Mouse (Mus musculus) intestine, postnatal 0 days (tissue): ENCODE data around the gene Fn3k. TPM values are rescaled to one million over a fixed set of nuclear protein-coding genes. Genes with fewer than 3 reads are reported as not detected.
A peak's percentile ranks its signal among the peaks of the same experiment; 100 is the strongest.

Experiments
- ATAC-seq: fragments of 200-750 bp; cut with Nextera tagmentation; 2 replicates; pipeline ENCODE4 v1.8.0; 2017; ENCODE audit warnings: mild to moderate bottlenecking, moderate TSS enrichment, moderate library complexity
- H3K27ac ChIP-seq: fragments of 300-500 bp; sonication (generic); 2 replicates; pipeline ENCODE4 v1.5.1; 2014; ENCODE audit warnings: mild to moderate bottlenecking, low read depth, low read length, moderate library complexity
- H3K27me3 ChIP-seq: fragments of 300-500 bp; sonication (generic); replicated peaks from 2 replicates; pipeline ENCODE4 v1.6.1; 2014; ENCODE audit warnings: low read length, mixed read lengths; ENCODE audit not compliant: control insufficient read depth, insufficient read depth
- H3K36me3 ChIP-seq: fragments of 300-500 bp; sonication (generic); 2 replicates; pipeline ENCODE4 v1.6.1; 2014; ENCODE audit warnings: mild to moderate bottlenecking, moderate library complexity; ENCODE audit not compliant: control insufficient read depth, insufficient read depth
- H3K4me1 ChIP-seq: fragments of 300-500 bp; sonication (generic); replicated peaks from 2 replicates; pipeline ENCODE4 v1.6.1; 2014; ENCODE audit warnings: antibody characterized with exemption, low read length, mixed read lengths; ENCODE audit not compliant: control insufficient read depth, insufficient read depth
- H3K4me2 ChIP-seq: fragments of 300-500 bp; sonication (generic); replicated peaks from 2 replicates; pipeline ENCODE4 v1.6.1; 2014; ENCODE audit warnings: low read depth, mild to moderate bottlenecking, moderate library complexity
- H3K4me3 ChIP-seq: fragments of 300-500 bp; sonication (generic); 2 replicates; pipeline ENCODE4 v1.5.1; 2014; ENCODE audit warnings: low read depth, low read length
- H3K9ac ChIP-seq: fragments of 300-500 bp; sonication (generic); 2 replicates; pipeline ENCODE4 v1.6.1; 2014; ENCODE audit warnings: mild to moderate bottlenecking, low read depth, low read length
- H3K9me3 ChIP-seq: fragments of 300-500 bp; sonication (generic); 2 replicates; pipeline ENCODE4 v1.6.1; 2016; ENCODE audit warnings: mixed run types; ENCODE audit not compliant: control insufficient read depth
- CTCF ChIP-seq: sonication (generic); IDR thresholded peaks from 2 replicates; pipeline ENCODE4 v1.5.1; 2016; ENCODE audit warnings: low read depth, mild to moderate bottlenecking, control low read depth, antibody characterized with exemption, moderate library complexity
- WGBS: fragments of 180-500 bp; shearing (Covaris S2); extraction: QIAGEN DNeasy Blood & Tissue Kit; methylation state at CpG from one replicate; pipeline ENCODE4 v1.1.7; 2014; 5-methylcytosine and 5-hydroxymethylcytosine counted together
- microRNA-seq: library from miRNA; unstranded; fragments of <30 nt; microRNA quantifications from one replicate; pipeline ENCODE4, GENCODE M21; 2016
- polyA plus RNA-seq: library from polyadenylated mRNA; unstranded; fragments of >200 nt; fragmentation: Nextera tagmentation; extraction: Ambion mirVana; gene quantifications from 2 replicates; pipeline ENCODE4 v1.2.1, GENCODE M21; 2015

Gene Fn3k
- polyA plus RNA-seq, 1 experiment from 2014 or later: 0.60 TPM

DNA sequence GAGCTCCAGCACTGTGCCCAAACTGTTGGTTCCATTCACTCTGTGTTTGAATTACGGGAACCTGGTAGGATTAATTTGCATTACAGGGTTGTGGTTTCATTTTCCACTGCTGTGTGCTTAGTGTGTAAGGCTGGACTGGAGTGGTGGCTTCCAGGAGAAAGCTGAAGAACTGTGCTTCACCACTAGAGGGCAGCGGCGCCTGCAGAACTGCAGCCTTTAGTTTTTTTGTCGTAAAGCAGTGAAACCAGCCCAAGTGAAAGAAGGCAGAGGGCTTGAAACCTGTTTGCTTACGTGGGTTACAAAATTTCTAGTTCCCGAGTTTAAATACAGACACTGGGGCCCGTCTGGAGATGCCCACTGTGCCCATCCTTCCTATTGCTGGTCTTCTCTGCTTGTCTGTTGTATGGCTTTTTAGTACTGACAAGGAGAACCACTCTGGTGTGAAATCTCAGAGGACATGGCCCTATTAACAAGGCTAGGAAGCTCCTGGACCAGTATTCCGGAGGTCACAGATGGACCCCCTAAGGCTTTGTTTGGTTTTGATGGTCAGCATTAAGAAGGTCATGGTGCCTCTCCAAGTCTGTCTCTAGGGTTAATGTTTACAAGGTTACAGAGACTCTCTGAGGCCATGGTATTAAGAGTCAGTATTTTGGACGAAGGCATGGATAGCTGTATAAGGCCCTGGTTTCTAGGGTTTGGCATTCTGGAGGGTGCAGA is 41.1 kb downstream of the Fn3k start:
- no peak overlapping the region for H3K27ac ChIP-seq
- 26% methylated on average over 9 of the region's 9 CpGs for WGBS

DNA sequence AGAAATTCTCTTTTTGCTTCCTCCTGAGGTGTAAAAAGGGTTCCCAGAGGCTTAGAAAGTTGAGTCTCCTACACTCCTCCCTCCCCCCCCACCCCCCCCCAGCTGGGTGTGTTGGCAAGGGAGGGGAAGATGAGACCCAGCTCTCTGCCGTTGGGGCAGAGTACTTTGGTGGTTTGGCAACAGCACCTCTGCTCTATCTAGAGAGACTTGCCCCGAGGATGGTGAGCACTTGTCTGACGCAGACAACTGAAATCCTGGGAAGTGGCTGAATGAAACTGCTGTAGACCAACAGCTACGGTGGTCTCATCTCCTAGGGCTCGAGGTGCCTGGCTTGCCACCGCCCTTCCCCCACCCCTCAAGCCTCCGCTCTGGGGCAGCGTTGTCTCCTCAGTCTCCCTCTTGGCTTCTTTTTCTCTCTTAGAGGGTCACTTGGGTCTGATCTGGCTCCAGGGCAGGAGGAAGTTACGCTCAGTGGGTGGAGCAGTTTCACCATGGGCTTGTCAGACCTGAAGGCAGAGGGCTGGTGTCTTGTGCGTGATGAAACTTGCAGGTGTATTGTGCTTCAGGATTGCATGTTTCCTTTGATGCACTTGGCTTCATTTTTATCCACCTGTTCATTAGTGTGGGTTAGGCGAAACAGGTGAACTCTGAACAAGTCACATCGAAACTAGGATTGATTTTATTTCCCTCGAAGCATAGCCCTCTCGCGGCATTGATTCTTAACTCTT is 44.9 kb downstream of the Fn3k start:
- H3K27me3 ChIP-seq: no peaks in the 10 kb centered on the region
- no peak overlapping the region for H3K9ac ChIP-seq
- no peak overlapping the region for H3K4me2 ChIP-seq
- ATAC-seq: no peak
- peaks cover 17% of the 10 kb centered on the region; the same call in 1 of the 2 replicates for H3K36me3 ChIP-seq
- WGBS: 91% methylated on average over 15 of the region's 15 CpGs
- no peak overlapping the region for H3K4me3 ChIP-seq
- H3K4me1 ChIP-seq: no peaks in the 10 kb centered on the region
- no peak overlapping the region for H3K27ac ChIP-seq
- TF ChIP-seq CTCF: no peak
- no peaks in the 10 kb centered on the region for H3K9me3 ChIP-seq

More for the DNA sequence above, 41.1 kb downstream of the Fn3k start:
- peaks cover 13% of the 10 kb centered on the region; the same call in 1 of the 2 replicates for H3K36me3 ChIP-seq
- no peaks in the 10 kb centered on the region for H3K27me3 ChIP-seq
- H3K4me3 ChIP-seq: no peak overlapping the region
- peak; percentile 97 for TF ChIP-seq CTCF
- no peaks in the 10 kb centered on the region for H3K4me1 ChIP-seq
- H3K9ac ChIP-seq: no peak overlapping the region
- H3K4me2 ChIP-seq: no peak overlapping the region
- no peaks in the 10 kb centered on the region for H3K9me3 ChIP-seq
- peak; percentile 41; the same call in 1 of the 2 replicates for ATAC-seq

DNA sequence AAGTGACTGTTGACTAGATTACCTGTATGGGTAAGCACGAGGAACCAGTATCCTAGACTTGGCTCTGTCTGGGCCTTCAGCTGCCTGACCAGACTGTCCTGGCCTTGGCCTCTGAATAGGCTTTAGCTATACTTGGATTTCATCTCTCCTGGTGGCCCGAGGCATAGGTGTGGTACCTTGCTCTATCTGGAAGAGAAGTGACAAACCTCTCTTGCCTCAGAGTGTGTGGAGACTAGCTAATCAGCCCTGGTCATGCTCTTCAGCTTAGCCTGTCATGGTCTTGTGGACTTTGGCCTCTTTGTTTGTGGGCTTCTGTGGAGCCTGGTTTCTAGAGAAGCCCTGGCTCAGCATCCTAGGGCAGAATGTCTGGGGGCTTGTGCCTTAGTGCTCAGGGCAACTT is 46.4 kb downstream of the Fn3k start:
- H3K9ac ChIP-seq: no peak overlapping the region
- no peak overlapping the region for H3K4me2 ChIP-seq
- no peak overlapping the region for H3K27ac ChIP-seq
- no peaks in the 10 kb centered on the region for H3K27me3 ChIP-seq
- peaks cover 17% of the 10 kb centered on the region; the same call in 1 of the 2 replicates for H3K36me3 ChIP-seq
- no peak overlapping the region for H3K4me3 ChIP-seq
- no peak for ATAC-seq
- no peaks in the 10 kb centered on the region for H3K9me3 ChIP-seq
- no peaks in the 10 kb centered on the region for H3K4me1 ChIP-seq
- WGBS: 67% methylated on average over 2 of the region's 2 CpGs
- TF ChIP-seq CTCF: no peak

DNA sequence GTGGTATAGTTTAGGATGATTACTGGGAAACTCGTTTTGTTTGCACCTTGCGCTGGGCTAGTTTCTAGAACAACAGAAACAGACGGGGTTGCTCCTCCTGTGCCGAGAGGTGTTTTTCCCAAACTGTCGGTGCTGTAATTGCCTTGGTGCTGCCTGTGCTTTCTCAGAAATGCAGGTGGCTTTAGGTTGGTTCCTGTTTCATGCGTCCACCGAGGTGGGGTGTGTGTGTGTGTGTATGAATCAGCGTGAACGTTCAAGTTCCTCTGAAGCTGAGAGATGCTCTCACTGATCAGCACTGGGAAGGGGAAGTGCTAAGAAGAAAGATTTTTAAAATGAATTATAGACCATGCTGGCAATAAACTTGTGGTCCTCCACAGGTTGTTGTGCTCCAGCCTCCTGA is 51.2 kb downstream of the Fn3k start:
- no peaks in the 10 kb centered on the region for H3K4me1 ChIP-seq
- H3K4me3 ChIP-seq: no peak overlapping the region
- peaks cover 9% of the 10 kb centered on the region; the same call in 1 of the 2 replicates for H3K36me3 ChIP-seq
- ATAC-seq: no peak
- H3K9ac ChIP-seq: no peak overlapping the region
- TF ChIP-seq CTCF: no peak
- H3K4me2 ChIP-seq: no peak overlapping the region
- no peaks in the 10 kb centered on the region for H3K27me3 ChIP-seq
- no peaks in the 10 kb centered on the region for H3K9me3 ChIP-seq
- H3K27ac ChIP-seq: no peak overlapping the region
- 76% methylated on average over 9 of the region's 9 CpGs for WGBS

DNA sequence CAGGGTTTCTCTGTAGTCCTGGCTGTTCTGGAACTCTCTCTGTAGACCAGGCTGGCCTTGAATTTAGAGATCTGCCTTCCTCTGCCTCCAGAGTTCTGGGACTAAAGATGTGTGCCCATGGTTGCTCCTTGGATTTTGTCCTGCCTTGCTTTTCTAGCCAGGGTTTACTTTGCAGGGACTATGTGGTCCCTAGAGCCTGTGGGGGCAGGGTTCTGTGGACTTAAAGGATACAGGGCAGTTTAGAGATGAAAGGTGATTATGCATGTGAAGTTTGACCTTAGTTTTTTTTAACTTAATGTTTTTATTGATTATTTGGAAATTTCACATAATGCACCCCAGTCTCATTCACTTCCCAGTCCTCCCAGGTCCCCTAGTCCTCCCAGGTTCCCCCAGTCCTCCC is 55.9 kb downstream of the Fn3k start:
- ATAC-seq: no peak
- H3K4me1 ChIP-seq: no peaks in the 10 kb centered on the region
- no peak for TF ChIP-seq CTCF
- H3K9ac ChIP-seq: no peak overlapping the region
- no peaks in the 10 kb centered on the region for H3K36me3 ChIP-seq
- H3K4me2 ChIP-seq: no peak overlapping the region
- H3K27me3 ChIP-seq: no peaks in the 10 kb centered on the region
- H3K4me3 ChIP-seq: no peak overlapping the region
- H3K27ac ChIP-seq: no peak overlapping the region
- H3K9me3 ChIP-seq: no peaks in the 10 kb centered on the region

Small RNA genes within 50 kb of the gene (microRNA-seq; reads per million reads assigned to microRNA genes)
- not detected for gene Mir7236

Other genes starting within 250 kb of the Fn3k start
- 7.3 and 8.4 TPM in 2 replicates for gene Hexdc, start 230.5 kb upstream of the Fn3k start, polyA plus RNA-seq
- 33.7 and 34.8 TPM in 2 replicates for gene Ogfod3, start 230.2 kb upstream of the Fn3k start, polyA plus RNA-seq
- 21.0 and 23.2 TPM in 2 replicates for gene Cybc1, start 205.6 kb upstream of the Fn3k start, polyA plus RNA-seq
- gene Narf, start 197.7 kb upstream of the Fn3k start, polyA plus RNA-seq: 13.5 and 13.9 TPM in 2 replicates
- 3.7 TPM in 2 replicates for gene Foxk2, start 174.9 kb upstream of the Fn3k start, polyA plus RNA-seq
- 47.0 and 47.9 TPM in 2 replicates for gene Wdr45b, start 80.5 kb upstream of the Fn3k start, polyA plus RNA-seq
- 2.2 and 3.4 TPM in 2 replicates for gene Rab40b, start 46.7 kb upstream of the Fn3k start, polyA plus RNA-seq
- 3.4 and 3.5 TPM in 2 replicates for gene Fn3krp, start 13.5 kb upstream of the Fn3k start, polyA plus RNA-seq
- gene Tbcd, start 17.0 kb downstream of the Fn3k start, polyA plus RNA-seq: 29.9 and 31.5 TPM in 2 replicates
- gene Zfp750, start 84.4 kb downstream of the Fn3k start, polyA plus RNA-seq: 0.24 and 0.26 TPM in 2 replicates
- 3.2 and 3.7 TPM in 2 replicates for gene B3gntl1, start 238.2 kb downstream of the Fn3k start, polyA plus RNA-seq